Mouse (Mus musculus): ENCODE data around the gene Gramd1c.

- TF ChIP-seq POLR2A (IDR thresholded peaks at IDR 0.05; ENCODE audit: borderline replicate concordance, extremely low read depth, insufficient read depth, insufficient read length, poor library complexity, severe bottlenecking) (no peak), CTCF (IDR thresholded peaks at IDR 0.05; ENCODE audit: borderline replicate concordance, extremely low read depth, insufficient read depth, insufficient read length) (no peak)
Measured at GRCm38 (mm10) chr16:43979328-43980109, 83.6 kb downstream of the Gramd1c start, which contains the start of gene Zdhhc23.

Data from brain, embryonic 14.5 days (tissue).